Mouse (Mus musculus) cortical plate, adult 2 months (tissue): ENCODE data around the gene Elmo3. TPM values are rescaled to one million over a fixed set of nuclear protein-coding genes. Genes with fewer than 3 reads are reported as not detected.

ENCODE experiments used
- H3K27ac ChIP-seq: fragments of 200-500 bp; 2 replicates; pipeline ENCODE4 v1.5.1; 2012; ENCODE audit warnings: low read length, control low read depth, inconsistent platforms; ENCODE audit not compliant: insufficient read depth
- H3K4me1 ChIP-seq: fragments of 200-500 bp; 2 replicates; pipeline ENCODE4 v1.6.1; 2011; ENCODE audit warnings: low read length; ENCODE audit not compliant: control insufficient read depth, insufficient read depth
- H3K4me3 ChIP-seq: fragments of 200-500 bp; 2 replicates; pipeline ENCODE4 v1.5.1; 2011; ENCODE audit warnings: mild to moderate bottlenecking, low read length, control low read depth; ENCODE audit not compliant: insufficient read depth
- CTCF ChIP-seq: fragments of 200-500 bp; IDR thresholded peaks from 2 replicates; pipeline ENCODE4 v1.5.1; 2011; ENCODE audit warnings: mild to moderate bottlenecking, control low read depth, low read length; ENCODE audit not compliant: insufficient read depth; ENCODE audit errors: extremely low read depth
- POLR2A ChIP-seq: fragments of 200-500 bp; IDR thresholded peaks from 2 replicates; pipeline ENCODE4 v1.6.1; 2011; ENCODE audit warnings: mild to moderate bottlenecking, low read length, control low read depth; ENCODE audit not compliant: insufficient read depth; ENCODE audit errors: extremely low read depth
- polyA plus RNA-seq: library from polyadenylated mRNA; depleted of rRNA; stranded (reverse); fragments of >200 nt; gene quantifications from 2 replicates; pipeline ENCODE4 v1.2.3, GENCODE M21; 2012

The Elmo3 gene
- polyA plus RNA-seq, 1 experiment, result 2.9 TPM

DNA sequence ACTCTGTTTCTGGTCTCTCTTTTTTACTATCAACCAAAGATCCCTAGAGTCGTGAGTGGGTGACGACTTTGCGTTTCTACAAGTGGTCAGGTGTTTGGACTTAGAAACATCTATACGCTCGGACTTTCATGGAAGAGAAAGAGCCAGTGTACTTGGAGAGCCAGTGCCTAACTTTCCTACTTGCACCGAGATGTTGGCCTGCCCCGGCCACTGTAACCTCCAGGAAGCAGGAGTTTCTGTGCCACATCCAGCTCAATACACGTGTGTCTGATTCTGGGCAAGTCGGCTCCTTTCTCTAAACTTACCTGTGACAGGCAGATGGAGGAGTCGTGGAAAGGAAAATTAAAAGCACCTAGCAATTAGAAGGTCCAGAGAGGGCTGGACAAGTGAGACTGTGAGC lies 29.6 kb upstream of the Elmo3 start, which contains the start of gene Nol3:
Gene Nol3 (plus strand): TSS at position 301 of the 400 bp plus-strand sequence.
- Histone ChIP-seq H3K27ac (no peak within 1 kb of the TSS), H3K4me1 (peaks cover 3% of the 10 kb centered on the region; the same call in 1 of the 2 replicates), H3K4me3 (peak within 1 kb of the TSS; percentile 52)
- TF ChIP-seq POLR2A, result no peak
- TF ChIP-seq CTCF, result no peak

DNA sequence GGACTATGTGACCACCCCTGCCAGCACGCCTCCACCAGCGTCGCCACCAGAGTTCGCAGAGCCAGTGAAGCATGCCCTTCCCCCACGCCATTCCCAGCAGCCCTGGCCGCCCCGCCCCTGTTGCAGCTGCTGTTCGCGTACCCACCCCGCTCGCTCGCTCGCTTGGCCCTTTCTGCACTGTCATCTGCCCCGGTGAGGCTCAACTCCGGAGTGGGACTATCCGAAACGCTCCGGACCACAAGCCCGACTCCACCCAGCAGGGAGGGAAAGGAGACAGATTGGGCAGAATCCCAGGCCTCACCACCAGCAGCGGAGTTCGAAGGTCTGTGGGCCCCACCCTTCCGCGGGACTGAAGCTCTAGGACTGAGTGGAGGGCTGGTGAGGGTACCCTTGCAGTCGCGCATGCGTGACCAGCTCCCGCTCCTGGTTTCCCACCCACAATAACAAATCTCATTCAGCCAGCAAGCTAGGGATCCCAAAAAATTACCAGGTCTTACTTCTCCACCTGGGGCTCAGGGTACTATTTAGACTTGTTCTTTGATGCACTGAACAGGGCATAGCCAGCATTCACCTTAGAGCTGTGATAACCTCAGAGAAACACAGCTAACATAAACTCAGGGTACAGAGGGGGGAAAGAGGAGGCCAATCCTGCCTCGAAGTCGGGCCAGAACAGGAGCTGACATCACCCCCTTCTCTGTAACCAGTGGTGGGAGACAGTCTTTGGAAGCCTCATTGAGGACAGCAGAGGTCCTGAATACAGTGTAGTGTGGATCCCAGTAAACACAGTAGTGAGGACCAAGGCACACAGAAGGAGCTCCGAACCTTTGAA lies 28.9 kb upstream of the Elmo3 start:
- Histone ChIP-seq H3K4me3 (peak overlapping the region; percentile 52), H3K4me1 (peaks cover 3% of the 10 kb centered on the region; the same call in 1 of the 2 replicates), H3K27ac (no peak overlapping the region)
- no peak for TF ChIP-seq CTCF
- peak; percentile 16; the same call in 1 of the 2 replicates for TF ChIP-seq POLR2A

DNA sequence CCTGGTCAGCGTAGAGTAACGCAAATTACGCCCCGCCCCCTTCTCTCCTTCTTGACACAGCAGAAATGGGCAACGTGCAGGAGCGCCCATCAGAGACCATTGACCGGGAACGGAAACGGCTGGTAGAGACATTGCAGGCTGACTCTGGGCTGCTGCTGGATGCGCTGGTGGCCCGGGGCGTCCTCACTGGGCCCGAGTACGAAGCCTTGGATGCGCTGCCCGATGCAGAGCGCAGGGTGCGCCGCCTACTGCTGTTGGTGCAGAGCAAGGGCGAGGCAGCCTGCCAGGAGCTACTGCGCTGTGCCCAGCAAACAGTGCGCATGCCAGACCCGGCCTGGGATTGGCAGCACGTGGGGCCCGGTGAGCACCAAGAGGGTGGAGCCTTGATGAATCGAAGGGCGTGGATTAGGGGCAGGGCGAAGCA lies 26.5 kb upstream of the Elmo3 start:
- TF ChIP-seq CTCF (no peak), POLR2A (peak; percentile 35; the same call in 1 of the 2 replicates)
- Histone ChIP-seq H3K4me1 (peaks cover 3% of the 10 kb centered on the region), H3K4me3 (peak overlapping the region; percentile 5; the same call in 1 of the 2 replicates), H3K27ac (no peak overlapping the region)

DNA sequence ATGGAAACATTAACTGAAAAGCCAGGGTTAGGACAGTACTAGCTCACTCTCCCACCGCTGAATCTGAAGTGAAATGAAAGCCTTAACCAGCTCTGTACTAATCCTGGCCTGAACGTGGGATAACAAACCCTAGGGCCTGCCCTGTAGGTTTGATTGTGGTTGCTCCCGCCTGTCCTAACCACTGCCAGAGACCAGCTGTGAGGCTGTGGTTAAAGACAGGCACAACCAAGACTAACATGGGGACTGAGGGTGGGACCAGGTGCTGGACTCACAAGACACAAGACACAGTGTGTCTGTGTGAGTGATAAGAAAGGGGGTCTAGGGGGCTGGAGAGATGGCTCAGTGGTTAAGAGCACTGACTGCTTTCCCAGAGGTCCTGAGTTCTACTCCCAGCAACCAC lies 24.8 kb upstream of the Elmo3 start:
- no peak overlapping the region for H3K4me3 ChIP-seq
- no peak for TF ChIP-seq CTCF
- TF ChIP-seq POLR2A, result no peak
- peaks cover 3% of the 10 kb centered on the region for H3K4me1 ChIP-seq
- no peak overlapping the region for H3K27ac ChIP-seq

DNA sequence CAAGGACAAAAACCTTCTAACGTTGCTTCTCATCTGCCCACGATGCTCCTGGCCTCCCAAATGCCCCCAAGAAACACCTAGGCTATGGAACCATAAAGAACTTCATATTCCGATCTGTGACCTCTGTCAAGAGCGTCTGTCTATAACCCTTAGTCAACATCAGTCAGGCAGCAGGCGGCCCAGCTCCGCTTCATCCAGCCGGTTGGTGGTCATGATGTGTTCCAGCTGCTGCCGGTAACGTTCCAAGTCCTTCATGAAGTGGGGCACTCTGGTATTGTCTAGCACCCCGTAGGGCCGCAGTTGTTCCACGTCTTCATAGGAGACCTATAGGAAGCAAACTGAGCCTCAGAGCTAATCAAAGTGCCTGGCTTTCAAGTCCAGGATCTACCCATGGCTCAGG lies 23.6 kb upstream of the Elmo3 start:
- TF ChIP-seq CTCF (no peak), POLR2A (no peak)
- Histone ChIP-seq H3K4me1 (peaks cover 3% of the 10 kb centered on the region), H3K27ac (no peak overlapping the region), H3K4me3 (no peak overlapping the region)

DNA sequence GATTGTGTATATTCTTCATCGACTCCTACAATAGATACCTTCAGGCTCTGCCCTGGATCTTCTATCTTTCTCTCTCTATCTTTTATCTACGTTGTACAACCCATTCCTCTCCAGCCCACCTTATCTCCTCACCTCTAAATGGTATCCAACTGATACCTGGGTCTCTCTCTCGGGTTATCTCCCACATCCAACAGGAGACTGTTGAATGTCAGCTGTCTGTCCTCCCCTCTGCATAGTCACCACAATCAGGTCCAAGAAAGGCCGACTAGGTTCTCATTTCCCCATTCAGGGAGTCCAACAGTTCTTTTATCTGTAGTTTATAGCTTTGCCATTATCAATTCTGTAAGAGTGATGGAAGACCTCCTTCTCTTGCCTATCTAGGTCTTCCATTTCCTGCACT lies 23.2 kb upstream of the Elmo3 start:
- H3K4me3 ChIP-seq, result no peak overlapping the region
- peaks cover 3% of the 10 kb centered on the region for H3K4me1 ChIP-seq
- TF ChIP-seq POLR2A, result no peak
- TF ChIP-seq CTCF, result no peak
- H3K27ac ChIP-seq, result no peak overlapping the region

DNA sequence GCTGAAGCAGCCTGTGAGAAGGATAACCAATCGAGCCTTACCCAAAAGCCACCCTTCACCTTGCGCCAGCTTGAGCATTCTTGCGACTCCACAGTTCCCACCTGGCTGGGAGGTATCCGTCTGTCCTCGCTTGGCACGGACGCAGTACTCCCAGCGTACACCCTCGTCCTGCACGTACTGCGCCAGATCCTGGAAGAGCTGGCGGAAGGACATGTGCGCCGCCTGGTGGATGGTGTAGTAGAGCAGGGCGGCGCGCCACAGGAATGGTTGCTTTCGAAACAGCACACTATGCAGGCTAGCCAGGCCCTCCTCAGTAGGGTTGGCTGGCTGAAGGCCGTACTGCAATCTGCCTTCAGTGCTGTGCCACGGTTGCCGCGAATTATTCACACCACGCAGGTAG lies 22.3 kb upstream of the Elmo3 start:
- Histone ChIP-seq H3K4me1 (peaks cover 4% of the 10 kb centered on the region), H3K27ac (no peak overlapping the region), H3K4me3 (no peak overlapping the region)
- TF ChIP-seq POLR2A (no peak), CTCF (peak; percentile 42)

DNA sequence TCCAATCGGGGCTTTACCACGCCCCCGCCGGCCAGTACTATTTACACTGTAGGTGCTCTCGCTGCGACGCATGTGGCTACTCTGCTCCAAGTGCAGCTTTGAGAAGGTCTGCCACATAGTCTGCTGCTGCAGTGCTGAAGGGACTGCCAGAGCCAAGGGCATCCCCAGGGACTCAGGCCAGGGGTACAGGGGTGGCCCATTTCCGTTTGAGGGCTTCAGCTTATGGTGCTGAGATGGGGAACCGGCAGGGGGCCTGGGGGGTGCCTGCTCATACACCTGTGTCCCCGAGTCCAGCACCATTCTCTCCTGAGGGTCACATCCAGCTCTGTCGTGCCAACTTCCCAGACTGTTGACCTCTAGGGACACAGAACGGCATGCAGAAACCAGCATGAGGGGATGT lies 19.9 kb upstream of the Elmo3 start:
- TF ChIP-seq CTCF (no peak), POLR2A (no peak)
- no peak overlapping the region for H3K4me3 ChIP-seq
- peaks cover 2% of the 10 kb centered on the region for H3K4me1 ChIP-seq
- no peak overlapping the region for H3K27ac ChIP-seq

DNA sequence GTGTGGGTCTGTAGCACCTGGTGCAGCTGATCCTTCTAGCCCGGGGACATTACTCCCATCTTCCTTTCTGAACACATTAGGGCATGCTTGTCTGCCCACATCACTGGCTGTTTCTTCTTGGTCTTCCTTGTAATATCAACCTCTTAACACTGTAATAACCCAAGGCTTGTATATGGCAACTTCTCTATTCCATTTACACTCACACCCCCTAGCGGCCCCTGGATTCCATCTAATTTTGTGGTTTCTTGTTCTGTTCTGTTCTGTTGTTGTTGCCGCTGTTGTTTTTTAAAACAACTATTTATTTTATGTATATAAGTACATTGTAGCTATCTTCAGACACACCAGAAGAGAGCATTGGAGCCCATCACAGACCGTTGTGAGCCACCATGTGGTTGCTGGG lies 18.5 kb upstream of the Elmo3 start:
- no peak overlapping the region for H3K4me3 ChIP-seq
- peaks cover 2% of the 10 kb centered on the region for H3K4me1 ChIP-seq

DNA sequence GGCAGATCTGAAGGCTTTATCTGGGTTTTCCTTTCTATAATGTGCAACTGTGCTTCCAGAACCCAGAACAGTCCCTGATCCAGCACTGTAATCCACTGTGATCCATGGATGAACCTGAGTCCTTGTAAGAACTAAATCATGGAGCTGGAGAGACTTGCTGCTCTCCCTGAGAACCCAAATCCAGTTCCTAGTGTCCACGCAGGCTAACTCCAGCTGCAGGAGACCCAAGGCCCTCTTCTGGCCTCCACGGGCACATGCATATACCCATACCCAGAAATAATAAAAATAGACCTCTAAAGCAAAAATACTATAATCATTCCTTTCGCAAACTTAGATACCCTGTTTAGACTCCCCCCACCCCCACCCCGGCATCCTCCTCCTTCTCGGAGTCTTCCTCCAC lies 17.2 kb upstream of the Elmo3 start:
- Histone ChIP-seq H3K27ac (no peak overlapping the region), H3K4me3 (peak overlapping the region; percentile 43), H3K4me1 (peaks cover 2% of the 10 kb centered on the region; the same call in 1 of the 2 replicates)
- TF ChIP-seq POLR2A (no peak), CTCF (no peak)

More for the DNA sequence above, 18.5 kb upstream of the Elmo3 start:
- H3K27ac ChIP-seq, result no peak overlapping the region
- no peak for TF ChIP-seq POLR2A
- no peak for TF ChIP-seq CTCF
